Mouse (Mus musculus) CH12.LX (cell line): Measurements from ENCODE around the gene Catspere2. TPM values are rescaled to one million over a fixed set of nuclear protein-coding genes. Genes with fewer than 3 reads are reported as not detected.
"Not testable (repeated sequence)": the region's sequence is repeated elsewhere in the genome, so short reads cannot be mapped to it uniquely, and the experiment has no call there.

Experiments
- DNase-seq: peaks from one replicate; pipeline ENCODE4 v3.0.0-alpha.2; 2013; ENCODE audit errors: extremely low read depth
- H3K27ac ChIP-seq: 2 replicates; pipeline ENCODE4 v1.5.1; 2012; ENCODE audit warnings: low read depth, mild to moderate bottlenecking, control low read depth, moderate library complexity; ENCODE audit not compliant: insufficient read depth
- H3K27me3 ChIP-seq: replicated peaks from 2 replicates; pipeline ENCODE3; 2012; ENCODE audit warnings: inconsistent platforms
- H3K36me3 ChIP-seq, 2 experiments: replicated peaks in 1 of 2; 2 replicates each; pipeline versions ENCODE3 to v1.6.1; 2012; ENCODE audit warnings: inconsistent platforms in 1 of 2, low read length in 1 of 2, mild to moderate bottlenecking in 1 of 2, mixed read lengths in 1 of 2, moderate library complexity in 1 of 2; ENCODE audit not compliant: control insufficient read depth in 1 of 2, insufficient read depth in 1 of 2
- H3K4me1 ChIP-seq, 2 experiments: 2 replicates each; pipeline ENCODE4 v1.6.1; 2012; ENCODE audit warnings: inconsistent platforms in 1 of 2, moderate library complexity in 1 of 2; ENCODE audit not compliant: insufficient read depth in 2 of 2, control insufficient read depth in 1 of 2
- H3K4me2 ChIP-seq: 2 replicates; pipeline ENCODE4 v1.6.1; 2012; ENCODE audit warnings: low read depth, mild to moderate bottlenecking, control low read depth; ENCODE audit not compliant: poor library complexity, insufficient read depth, severe bottlenecking
- H3K4me3 ChIP-seq, 3 experiments: fragments of 150-350 bp in 1 of 3; sonication (generic) in 1 of 3; replicated peaks in 1 of 3; 2 replicates each; pipeline versions ENCODE3 to v1.5.1; 2011 to 2012; ENCODE audit warnings: low read depth in 2 of 3, low read length in 2 of 3, mild to moderate bottlenecking in 2 of 3, moderate library complexity in 2 of 3, control low read depth in 1 of 3, improper control_type of control experiment in 1 of 3, inconsistent platforms in 1 of 3, mixed read lengths in 1 of 3; ENCODE audit not compliant: poor library complexity in 1 of 3
- H3K79me2 ChIP-seq: replicated peaks from 2 replicates; pipeline ENCODE4 v1.6.1; 2012; ENCODE audit warnings: mild to moderate bottlenecking, moderate library complexity; ENCODE audit not compliant: control insufficient read depth, poor library complexity, insufficient read depth, severe bottlenecking; ENCODE audit errors: extremely low read depth
- H3K9ac ChIP-seq: 2 replicates; pipeline ENCODE4 v1.6.1; 2012; ENCODE audit warnings: low read depth, mild to moderate bottlenecking, control low read depth, moderate library complexity; ENCODE audit not compliant: insufficient read depth
- H3K9me3 ChIP-seq: replicated peaks from 2 replicates; pipeline ENCODE3; 2012; ENCODE audit warnings: low read length, inconsistent platforms, mixed read lengths
- BHLHE40 ChIP-seq: IDR thresholded peaks from 2 replicates; pipeline ENCODE4 v1.6.1; 2011; ENCODE audit warnings: mild to moderate bottlenecking, low read depth, low read length, improper control_type of control experiment
- CHD1 ChIP-seq: IDR thresholded peaks from 2 replicates; pipeline ENCODE4 v1.6.1; 2012; ENCODE audit warnings: low read depth, low read length, improper control_type of control experiment, inconsistent platforms
- EP300 ChIP-seq: IDR thresholded peaks from 2 replicates; pipeline ENCODE4 v1.6.1; 2011; ENCODE audit warnings: low read length, improper control_type of control experiment
- ETS1 ChIP-seq: conservative IDR thresholded peaks from 2 replicates; pipeline ENCODE4 v1.6.1; 2012; ENCODE audit warnings: low read depth, mild to moderate bottlenecking, inconsistent platforms, low read length, improper control_type of control experiment, moderate library complexity
- HCFC1 ChIP-seq: IDR thresholded peaks from 2 replicates; pipeline ENCODE4 v1.6.1; 2012; ENCODE audit warnings: low read depth, mild to moderate bottlenecking, inconsistent platforms, low read length, improper control_type of control experiment
- MAZ ChIP-seq: IDR thresholded peaks from 2 replicates; pipeline ENCODE4 v1.6.1; 2012; ENCODE audit warnings: low read depth, mild to moderate bottlenecking, inconsistent platforms, low read length, improper control_type of control experiment, moderate library complexity
- ZKSCAN1 ChIP-seq: IDR thresholded peaks from 2 replicates; pipeline ENCODE4 v1.6.1; 2012; ENCODE audit warnings: low read depth, inconsistent platforms, low read length, improper control_type of control experiment, borderline replicate concordance
- ZNF384 ChIP-seq: IDR thresholded peaks from 2 replicates; pipeline ENCODE4 v1.6.1; 2012; ENCODE audit warnings: low read depth, low read length, improper control_type of control experiment, inconsistent platforms
- dilution Hi-C: fragments of 300-500 bp; cut with MboI; formaldehyde crosslinking; loops from 2 replicates; pipeline ENCODE4 v1.14.3; 2020; ENCODE audit warnings: low sequenced_read_pairs; ENCODE audit not compliant: extremely low pct_unique_long_range_greater_than_20kb, extremely low pct_ligation_motif_present
- in situ Hi-C: fragments of 300-500 bp; cut with MboI; formaldehyde crosslinking; loops from 3 replicates; pipeline ENCODE4 v1.14.3; 2019; ENCODE audit warnings: low sequenced_read_pairs, low pct_ligation_motif_present, low pct_unique_long_range_greater_than_20kb, mixed read lengths
- polyA plus RNA-seq: library from polyadenylated mRNA; unstranded; fragments of >175 nt; gene quantifications from 2 replicates; pipeline ENCODE4 v1.2.1, GENCODE M21; 2012; ENCODE audit warnings: low read depth; ENCODE audit not compliant: insufficient read length
- total RNA-seq, 2 experiments: library from RNA; depleted of rRNA; stranded (reverse); fragments of 300-350 nt in 1 of 2; fragments of >200 nt in 1 of 2; gene quantifications; 2 replicates each; pipeline ENCODE4 v1.2.3; 2012 to 2014

Gene Catspere2
- total and polyA plus RNA-seq, 3 experiments, result not detected

- dilution Hi-C loops, H3K9ac ChIP-seq: not testable (repeated sequence)
- peak overlapping the region in 2 of 3 experiments; percentile 44 to 54 for H3K4me3 ChIP-seq
Observed at GRCm38 (mm10) chr1:177983582-177983981, 359 bp downstream of the Catspere2 start.

GRCm38 (mm10) chr1:177984206-177984605 is 983 bp downstream of the Catspere2 start:
- Histone ChIP-seq H3K27ac (no peak overlapping the region), H3K4me3 (no peak overlapping the region), H3K4me2 (no peak overlapping the region), H3K4me1 (peaks cover 0 to 10% of the 10 kb centered on the region in 2 experiments; a peak in 2 of 4 replicates), H3K27me3 (no peaks in the 10 kb centered on the region), H3K36me3 (no peaks in the 10 kb centered on the region), H3K9me3 (no peaks in the 10 kb centered on the region), H3K9ac (no peak overlapping the region), H3K79me2 (no peaks in the 10 kb centered on the region)
- in situ Hi-C loops, result no loop called here
- dilution Hi-C loops, result no loop called here
- TF ChIP-seq CHD1, result no peak
- no peak for TF ChIP-seq ZKSCAN1
- TF ChIP-seq ETS1, result no peak
- TF ChIP-seq EP300, result no peak
- no peak for TF ChIP-seq HCFC1
- no peak for TF ChIP-seq BHLHE40
- no peak for TF ChIP-seq ZNF384
- no peak for TF ChIP-seq MAZ
- DNase-seq, result no peak

More at GRCm38 (mm10) chr1:177983582-177983981, 359 bp downstream of the Catspere2 start:
- DNase-seq, H3K4me2 ChIP-seq, H3K36me3 ChIP-seq, H3K27ac ChIP-seq, H3K9me3 ChIP-seq, in situ Hi-C loops, H3K27me3 ChIP-seq, H3K79me2 ChIP-seq: not testable (repeated sequence)
- H3K4me1 ChIP-seq, result peaks cover 0 to 10% of the 10 kb centered on the region in 2 experiments; a peak in 2 of 4 replicates

- H3K79me2 ChIP-seq, H3K4me2 ChIP-seq, H3K36me3 ChIP-seq, H3K27me3 ChIP-seq, H3K9me3 ChIP-seq, DNase-seq, dilution Hi-C loops, H3K27ac ChIP-seq, H3K9ac ChIP-seq, H3K4me3 ChIP-seq, in situ Hi-C loops, H3K4me1 ChIP-seq: not testable (repeated sequence)
Observed at GRCm38 (mm10) chr1:177987476-177987875, 4.3 kb downstream of the Catspere2 start.
